Mouse (Mus musculus) c-Kit-negative CD71-positive TER-119-positive erythroid progenitor cells, embryonic 14.5 days (primary cell): ENCODE results near the gene Gnpat.
"Not testable (repeated sequence)": the region's sequence is repeated elsewhere in the genome, so short reads cannot be mapped to it uniquely, and the experiment has no call there.

ENCODE experiments used
- DNase-seq: peaks from one replicate; pipeline ENCODE4 v3.0.0-alpha.2; 2013; ENCODE audit warnings: low read depth, low spot score

Gene Gnpat

GRCm38 (mm10) chr8:124842929-124843328 is 19.9 kb upstream of the Gnpat start:
- DNase-seq, result not testable (repeated sequence)

- no peak for DNase-seq
Measured at GRCm38 (mm10) chr8:124845131-124845530, 17.7 kb upstream of the Gnpat start.

GRCm38 (mm10) chr8:124845573-124845972 is 17.3 kb upstream of the Gnpat start:
- DNase-seq, result no peak

- no peak for DNase-seq
Measured at GRCm38 (mm10) chr8:124853511-124853910, 9.3 kb upstream of the Gnpat start.

GRCm38 (mm10) chr8:124859466-124859865 is 3.4 kb upstream of the Gnpat start:
- no peak for DNase-seq

GRCm38 (mm10) chr8:124860188-124860587 is 2.6 kb upstream of the Gnpat start:
- DNase-seq, result no peak

- no peak for DNase-seq
Measured at GRCm38 (mm10) chr8:124863163-124863677, 387 bp downstream of the Gnpat start.

GRCm38 (mm10) chr8:124863729-124864128 is 896 bp downstream of the Gnpat start:
- DNase-seq, result no peak

- DNase-seq, result no peak
Measured at GRCm38 (mm10) chr8:124866669-124867068, 3.8 kb downstream of the Gnpat start.

GRCm38 (mm10) chr8:124867126-124867525 is 4.3 kb downstream of the Gnpat start:
- no peak for DNase-seq

- DNase-seq, result no peak
Measured at GRCm38 (mm10) chr8:124869708-124870107, 6.9 kb downstream of the Gnpat start.

GRCm38 (mm10) chr8:124871474-124871873 is 8.6 kb downstream of the Gnpat start:
- no peak for DNase-seq

GRCm38 (mm10) chr8:124872081-124872480 is 9.2 kb downstream of the Gnpat start:
- DNase-seq, result no peak

- DNase-seq, result no peak
Measured at GRCm38 (mm10) chr8:124872690-124873089, 9.9 kb downstream of the Gnpat start.

- no peak for DNase-seq
Measured at GRCm38 (mm10) chr8:124878141-124878540, 15.3 kb downstream of the Gnpat start.

- DNase-seq, result no peak
Measured at GRCm38 (mm10) chr8:124878946-124879526, 16.2 kb downstream of the Gnpat start.

- DNase-seq, result no peak
Measured at GRCm38 (mm10) chr8:124888385-124888784, 25.6 kb downstream of the Gnpat start.

- DNase-seq, result no peak
Measured at GRCm38 (mm10) chr8:124892596-124892995, 29.8 kb downstream of the Gnpat start.

- peak; percentile 5 for DNase-seq
Measured at GRCm38 (mm10) chr8:124896010-124896631, 33.3 kb downstream of the Gnpat start.

- DNase-seq, result peak; percentile 46
Measured at GRCm38 (mm10) chr8:124896632-124897385, 34.0 kb downstream of the Gnpat start.

GRCm38 (mm10) chr8:124897386-124898250 is 34.8 kb downstream of the Gnpat start, which contains the start of the genes Exoc8 and Sprtn:
Gene Exoc8, minus strand, starts transcription at chr8:124897705.
Gene Sprtn, plus strand, starts transcription at chr8:124897886.
- peak; percentile 92 for DNase-seq
